Mouse (Mus musculus): ENCODE data around the gene Brca2.

DNA sequence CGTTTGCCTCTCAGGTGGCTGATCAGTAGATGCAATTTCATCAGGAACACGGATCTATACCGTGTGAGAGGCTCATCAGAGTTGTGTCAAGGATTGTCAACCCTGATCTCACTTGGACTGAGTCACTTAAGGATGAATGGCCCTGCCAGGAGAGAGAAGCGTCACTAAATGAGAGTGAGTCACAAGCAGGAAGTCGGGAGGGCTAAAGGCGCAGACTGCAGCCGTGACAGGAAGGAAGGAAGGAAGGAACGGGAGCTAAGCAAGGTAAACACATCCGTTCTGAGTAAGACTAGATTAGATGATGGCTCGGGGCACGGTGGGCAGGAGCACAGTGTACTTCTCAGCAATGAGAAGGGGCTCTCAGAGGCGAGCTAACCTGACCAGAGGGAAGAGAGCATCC, 89.3 kb downstream of the Brca2 start:
- TF ChIP-seq POLR2A (IDR thresholded peaks at IDR 0.05; ENCODE audit: low read depth, low read length) = no peak
- TF ChIP-seq CTCF (IDR thresholded peaks at IDR 0.05; ENCODE audit: borderline replicate concordance, insufficient read depth, low read length) = no peak
